Mouse (Mus musculus) bone marrow, adult 2 months (tissue): Measurements from ENCODE around the gene Pdha2.

Experiments
- CTCF ChIP-seq: fragments of 200-500 bp; IDR thresholded peaks from 2 replicates; pipeline ENCODE4 v1.5.1; 2011; ENCODE audit warnings: low read length, control low read depth; ENCODE audit not compliant: control insufficient read depth, insufficient read depth
- POLR2A ChIP-seq: fragments of 200-500 bp; IDR thresholded peaks from 2 replicates; pipeline ENCODE4 v1.6.1; 2011; ENCODE audit warnings: low read depth, mild to moderate bottlenecking, control low read depth, low read length, borderline replicate concordance; ENCODE audit not compliant: control insufficient read depth

GRCm38 (mm10) chr3:141214197-141214596 lies 2.0 kb upstream of the Pdha2 start:
- TF ChIP-seq POLR2A (no peak), CTCF (no peak)
